Mouse (Mus musculus) layer of hippocampus, postnatal 14 days (tissue): ENCODE data around the gene Mybph. TPM values are rescaled to one million over a fixed set of nuclear protein-coding genes. Genes with fewer than 3 reads are reported as not detected.

ENCODE experiments used
- DNase-seq, 2 experiments: peaks; one replicate each; pipeline ENCODE4 v3.0.0; 2021 to 2022; ENCODE audit warnings: low spot score in 2 of 2, mixed read lengths in 1 of 2
- total RNA-seq, 2 experiments: library from RNA; stranded (reverse); gene quantifications; 2 replicates each; pipeline ENCODE4 v1.2.3; 2021

The Mybph gene
- total RNA-seq, 2 experiments from 2014 or later: 0.18 TPM; not detected in 1

DNA sequence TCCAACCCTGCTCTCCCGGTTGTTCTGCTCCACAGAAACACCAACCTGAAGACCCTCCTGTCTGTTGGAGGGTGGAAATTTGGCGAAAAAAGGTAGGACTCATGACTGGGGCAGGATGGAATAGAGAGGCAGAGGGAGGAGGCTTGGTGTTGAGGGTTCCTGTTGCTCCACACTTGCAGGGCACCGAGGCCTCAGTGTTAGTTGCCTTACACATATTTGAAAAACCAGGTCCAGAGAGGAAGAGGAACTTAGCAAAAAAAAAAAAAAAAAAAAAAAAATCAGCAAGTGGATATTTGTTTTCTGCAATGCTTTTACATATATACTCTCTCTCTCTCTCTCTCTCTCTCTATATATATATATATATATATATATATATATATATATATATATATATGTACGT, 9.2 kb upstream of the Mybph start:
- no peak for DNase-seq

DNA sequence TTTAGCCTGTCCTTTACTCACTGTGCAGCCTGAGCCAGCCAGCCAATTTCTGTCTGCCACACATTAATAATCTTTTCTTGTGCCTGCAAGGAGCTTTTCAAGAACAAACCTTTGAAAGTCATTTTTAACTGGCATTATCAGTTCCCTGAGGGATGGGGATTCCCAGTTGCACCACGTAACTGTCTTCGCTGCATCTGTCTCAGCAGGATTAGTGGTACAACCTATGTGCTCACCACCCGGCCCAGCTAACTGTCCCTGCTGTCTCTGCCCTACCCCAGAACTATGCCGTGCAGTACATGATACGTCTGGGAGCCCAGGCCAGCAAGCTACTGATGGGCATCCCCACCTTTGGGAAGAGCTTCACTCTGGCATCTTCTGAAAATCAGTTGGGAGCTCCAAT, 5.0 kb upstream of the Mybph start:
- DNase-seq: no peak

DNA sequence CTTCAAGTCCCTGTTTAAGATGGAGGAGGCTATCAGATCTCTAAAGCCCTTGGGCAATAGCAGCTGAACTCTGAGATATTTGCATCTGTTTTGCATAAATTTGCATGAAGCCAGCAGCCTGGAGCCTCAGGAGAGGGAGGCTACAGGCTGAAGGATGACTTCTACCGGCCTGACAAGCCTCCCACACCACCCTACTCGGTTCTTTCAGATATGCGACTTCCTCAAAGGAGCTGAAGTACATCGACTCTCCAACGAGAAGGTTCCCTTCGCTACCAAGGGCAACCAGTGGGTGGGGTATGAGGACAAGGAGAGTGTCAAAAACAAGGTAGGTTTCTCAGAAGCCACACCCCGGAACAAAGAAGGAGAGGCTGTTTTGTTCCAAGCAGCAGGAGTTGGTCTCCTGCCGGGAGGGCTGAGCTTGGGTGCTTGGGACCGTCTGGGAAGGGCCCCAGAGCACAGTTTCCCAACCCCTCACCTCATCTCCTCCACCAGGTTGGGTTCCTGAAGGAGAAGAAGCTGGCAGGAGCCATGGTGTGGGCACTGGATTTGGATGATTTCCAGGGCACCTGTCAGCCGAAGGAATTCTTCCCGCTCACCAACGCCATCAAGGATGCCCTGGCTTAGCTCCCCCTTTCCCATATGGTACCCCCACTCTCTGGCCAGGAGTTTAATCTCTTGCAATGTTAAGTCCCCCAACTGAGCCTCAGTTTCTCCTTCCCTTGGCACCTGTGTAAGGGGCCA, 4.1 kb upstream of the Mybph start:
- DNase-seq: no peak

DNA sequence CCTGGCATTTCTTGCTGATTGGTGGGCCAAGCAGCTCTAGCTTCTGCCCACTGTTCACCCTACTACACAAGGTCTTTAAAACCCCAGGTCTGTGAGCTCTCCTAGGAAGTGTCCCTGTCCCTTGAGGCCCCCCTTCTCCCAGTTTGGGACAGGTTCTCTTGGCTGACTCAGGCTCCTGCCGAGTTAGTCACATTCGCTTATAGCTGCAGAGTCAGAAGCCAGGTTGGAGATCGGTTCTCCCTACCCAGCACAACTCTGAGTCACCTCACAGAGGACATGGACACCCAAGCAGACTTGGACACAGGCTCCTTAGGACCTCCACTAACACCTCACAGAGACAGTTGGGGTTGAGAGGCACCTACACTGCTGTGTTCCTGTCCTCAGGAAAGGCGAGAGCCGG, 2.1 kb upstream of the Mybph start:
- DNase-seq: no peak

DNA sequence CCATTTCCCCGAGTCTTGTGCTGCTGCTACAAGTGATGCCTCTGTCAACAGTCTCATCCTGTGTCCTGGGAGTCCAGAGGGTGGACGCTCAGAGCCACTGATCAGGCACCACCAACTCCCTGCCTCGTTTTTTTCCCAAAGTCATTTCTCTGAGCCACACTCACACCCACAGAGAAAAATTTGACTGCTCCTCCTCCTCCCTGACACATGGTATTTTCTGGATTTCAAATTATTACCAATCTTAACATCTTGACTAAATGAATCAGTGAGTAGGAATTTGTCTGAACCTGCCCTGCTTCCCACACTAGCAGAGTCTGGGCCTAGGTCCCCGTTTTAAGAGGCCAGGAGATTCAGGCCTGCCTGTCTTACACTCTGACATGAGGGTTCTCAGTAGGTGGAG, 1.2 kb upstream of the Mybph start:
- no peak for DNase-seq

DNA sequence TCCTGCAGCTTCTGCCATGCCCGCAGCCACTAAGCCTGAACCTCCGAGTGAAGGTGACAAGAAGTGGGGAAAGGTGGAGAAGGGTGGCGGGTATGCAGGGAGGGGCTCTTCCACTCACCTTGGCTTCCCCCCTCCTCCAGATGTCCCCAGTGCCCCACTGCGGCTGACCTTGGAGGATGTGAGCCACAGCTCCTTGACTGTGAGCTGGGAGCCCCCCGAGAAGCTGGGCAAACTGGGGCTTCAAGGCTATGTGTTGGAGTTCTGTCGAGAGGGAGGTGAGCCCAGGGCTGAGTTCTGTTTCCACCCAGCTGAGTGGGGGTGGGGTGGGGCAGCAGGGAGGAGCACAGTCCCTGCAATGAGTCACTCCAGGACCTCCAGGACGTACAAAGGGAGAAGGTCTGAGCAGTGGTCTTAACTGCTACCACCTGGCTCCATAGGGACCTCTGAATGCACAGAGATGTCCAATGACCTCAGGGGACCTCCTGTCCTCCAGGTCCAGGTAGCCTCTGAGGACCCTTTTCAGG, 488 bp downstream of the Mybph start:
- DNase-seq: no peak

DNA sequence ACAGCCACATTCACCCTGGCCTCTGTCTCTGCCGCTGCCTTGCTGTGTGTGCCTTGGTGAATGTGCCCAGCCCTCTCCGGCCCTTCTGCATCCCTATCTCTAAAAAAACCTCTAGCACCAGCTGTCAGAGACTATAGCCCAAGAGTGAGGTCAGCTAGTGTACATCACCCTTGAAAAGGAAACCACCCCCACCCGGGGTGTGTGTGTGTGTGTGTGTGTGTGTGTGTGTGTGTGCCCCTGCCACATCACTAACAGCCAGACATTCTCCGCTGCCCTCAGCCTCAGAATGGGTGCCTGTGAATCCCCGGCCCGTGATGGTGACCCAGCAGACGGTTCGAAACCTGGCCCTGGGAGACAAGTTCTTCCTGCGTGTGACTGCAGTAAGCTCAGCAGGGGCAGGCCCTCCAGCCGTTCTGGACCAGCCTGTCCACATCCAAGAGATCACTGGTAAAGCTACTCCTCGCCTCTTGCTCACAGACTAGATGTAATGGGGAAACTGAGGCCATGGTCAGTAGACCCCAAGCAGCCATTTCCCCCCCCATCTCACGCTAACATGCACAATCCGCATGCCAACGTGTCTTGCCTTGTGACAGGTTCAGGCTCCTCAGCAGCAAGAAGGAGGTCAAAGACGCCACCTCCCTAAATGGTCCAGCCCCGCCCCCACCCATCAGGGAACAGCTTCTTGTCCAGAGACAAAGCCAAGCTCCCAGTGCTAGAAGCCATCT, 1.2 kb downstream of the Mybph start:
- no peak for DNase-seq

DNA sequence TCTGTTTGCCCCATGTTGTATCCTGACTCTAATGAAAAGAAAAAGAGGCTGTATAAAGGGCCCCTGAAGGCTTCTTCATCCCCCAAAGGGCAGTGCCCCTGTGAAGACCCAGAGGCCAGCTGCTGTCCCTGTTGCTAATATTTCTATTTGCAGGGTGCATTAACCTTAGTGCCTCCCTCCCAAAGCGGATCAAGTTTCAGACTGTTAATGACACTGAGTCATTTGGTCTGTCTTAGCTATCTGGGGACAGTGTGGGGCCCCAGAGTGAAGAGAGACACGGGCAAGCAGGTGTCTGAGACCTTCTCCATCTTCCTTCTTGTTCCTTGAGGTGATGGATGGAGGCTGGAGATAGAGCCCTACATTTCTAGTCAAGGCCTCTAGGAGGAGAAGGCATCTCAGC, 1.9 kb downstream of the Mybph start:
- DNase-seq: no peak

DNA sequence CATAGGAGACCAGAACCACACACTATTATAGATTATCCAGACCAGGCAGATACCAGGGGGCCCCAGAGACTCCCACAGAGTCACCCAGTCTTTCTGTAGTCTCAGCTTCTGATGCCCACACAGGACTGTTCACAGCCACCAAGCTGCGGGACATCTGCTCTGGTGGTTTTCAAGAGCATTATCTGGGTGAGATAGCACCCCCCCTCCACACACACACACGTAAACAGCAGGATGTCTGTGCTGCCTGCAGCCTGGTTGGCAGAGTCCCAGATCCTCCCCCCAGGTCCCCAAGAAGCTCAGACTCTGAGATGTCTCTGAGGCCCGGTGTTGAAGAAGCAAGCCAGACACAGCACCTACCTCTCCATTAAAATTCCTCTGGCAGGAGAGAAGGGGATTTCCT, 2.3 kb downstream of the Mybph start:
- DNase-seq: peak; percentile 47

DNA sequence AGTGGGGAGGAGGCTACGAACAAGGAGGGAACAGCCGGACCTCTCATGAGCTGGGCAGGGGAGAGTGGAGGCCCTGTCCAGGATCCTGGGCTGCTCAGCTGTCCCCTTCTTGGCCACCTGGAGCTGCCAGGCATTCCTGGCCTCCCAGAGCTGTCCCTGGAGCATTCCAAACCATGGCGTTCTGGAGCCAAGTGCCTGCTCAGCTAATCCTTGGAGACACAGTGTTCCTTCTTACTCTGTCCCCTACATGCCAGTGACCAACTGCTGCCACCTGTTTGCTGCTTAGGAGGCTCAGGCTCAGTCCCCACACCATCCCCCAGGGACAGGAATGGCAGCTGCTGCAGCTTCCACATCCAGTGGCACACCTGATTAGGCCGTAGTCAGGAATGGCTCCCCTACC, 2.7 kb downstream of the Mybph start:
- no peak for DNase-seq

DNA sequence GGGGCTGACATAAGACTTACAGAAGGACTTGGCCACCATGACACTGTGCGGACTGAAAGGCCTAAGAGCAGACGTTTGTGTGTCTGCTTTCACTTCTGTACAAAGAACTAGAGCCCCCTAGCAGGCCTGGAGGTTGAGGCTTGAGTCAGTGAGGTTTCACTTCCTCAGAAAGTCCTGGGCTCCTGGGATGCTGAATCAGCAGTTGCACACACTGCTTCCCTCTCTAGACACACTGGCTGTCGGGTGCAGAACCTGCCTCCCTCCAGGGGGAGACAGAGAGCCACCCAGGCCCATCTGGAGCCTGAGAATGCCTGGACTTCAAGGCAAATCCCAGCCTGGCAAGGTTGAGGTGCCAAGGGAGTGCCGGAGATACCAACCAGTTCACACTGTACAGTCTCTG, 3.1 kb downstream of the Mybph start:
- DNase-seq: peak; percentile 78 to 85

DNA sequence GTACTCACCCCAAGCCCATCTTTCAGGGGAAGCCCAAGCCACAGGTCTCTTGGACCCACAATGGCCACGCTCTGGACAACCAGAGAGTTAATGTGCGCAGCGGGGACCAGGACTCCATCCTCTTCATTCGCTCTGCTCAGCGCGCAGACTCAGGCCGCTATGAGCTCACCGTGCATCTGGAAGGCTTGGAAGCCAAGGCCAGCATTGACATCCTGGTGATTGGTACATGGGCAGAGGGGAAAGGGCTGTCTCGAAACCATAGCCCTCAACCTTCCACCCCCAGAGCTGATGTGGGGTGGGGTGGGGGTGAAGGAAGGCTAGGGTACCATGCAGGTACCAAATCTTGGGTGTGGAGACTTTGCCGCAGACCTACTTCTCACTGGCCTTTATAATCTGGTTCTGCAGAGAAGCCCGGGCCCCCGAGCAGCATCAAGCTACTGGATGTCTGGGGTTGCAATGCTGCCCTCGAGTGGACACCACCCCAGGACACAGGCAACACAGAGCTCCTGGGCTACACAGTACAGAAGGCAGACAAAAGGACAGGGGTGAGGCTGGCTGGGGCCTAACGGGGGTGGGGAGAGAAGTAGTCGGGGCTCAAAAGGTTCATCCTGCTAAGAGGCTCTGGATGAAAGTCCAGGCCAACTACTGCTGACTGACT, 4.2 kb downstream of the Mybph start:
- DNase-seq: no peak

DNA sequence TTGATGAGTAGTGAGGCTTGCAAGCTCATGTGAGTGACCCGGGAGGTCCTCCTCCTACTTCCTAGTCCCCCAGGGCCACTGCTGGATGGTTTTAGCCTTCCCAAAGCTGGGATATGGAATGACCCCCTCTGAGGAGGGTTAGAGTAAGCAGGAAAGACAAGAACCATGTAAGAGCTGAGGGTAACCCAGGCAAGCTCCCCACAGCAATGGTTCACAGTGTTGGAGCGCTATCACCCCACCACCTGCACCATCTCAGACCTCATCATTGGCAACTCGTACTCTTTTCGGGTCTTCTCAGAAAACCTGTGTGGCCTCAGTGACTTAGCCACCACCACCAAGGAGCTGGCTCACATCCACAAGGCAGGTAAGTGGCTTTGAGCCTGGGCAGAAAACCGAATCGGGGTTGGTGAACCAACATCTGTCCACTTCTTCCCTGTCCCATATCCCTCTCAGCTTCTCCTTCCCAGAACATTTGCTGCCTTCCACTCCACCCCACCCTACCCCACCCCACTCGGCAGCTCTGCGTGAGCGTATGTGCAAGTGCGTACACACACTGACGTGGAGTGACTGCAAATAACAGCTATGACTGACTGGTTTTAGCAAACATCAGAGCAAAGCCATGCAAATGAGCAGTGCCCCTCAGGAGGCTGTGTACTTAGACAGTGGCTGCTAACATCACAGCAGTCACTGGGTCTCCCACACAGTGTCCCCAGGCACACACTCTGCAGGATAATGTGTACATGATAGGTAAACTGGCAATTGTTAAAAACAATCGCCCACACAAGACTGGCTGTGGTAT, 5.1 kb downstream of the Mybph start:
- no peak for DNase-seq

DNA sequence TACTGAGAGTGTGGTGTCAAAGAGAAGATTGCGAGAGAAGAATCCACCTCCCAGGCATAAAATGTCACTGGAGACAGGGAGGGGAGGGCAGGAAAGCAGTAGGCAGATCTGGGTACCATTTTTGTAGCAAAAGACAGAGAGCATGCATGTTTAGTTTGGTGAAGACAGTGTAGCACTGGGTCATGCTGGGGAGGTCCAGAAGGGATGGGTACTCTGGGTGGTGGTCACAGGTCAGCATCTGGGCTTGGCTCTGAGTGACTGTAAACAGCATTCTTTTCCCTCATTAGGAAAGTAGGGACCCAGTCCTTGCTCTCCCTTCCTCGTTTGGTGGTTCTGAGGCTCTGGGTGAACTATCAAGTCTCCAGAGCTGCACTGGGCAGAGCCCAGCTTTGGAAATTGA, 7.2 kb downstream of the Mybph start:
- no peak for DNase-seq

DNA sequence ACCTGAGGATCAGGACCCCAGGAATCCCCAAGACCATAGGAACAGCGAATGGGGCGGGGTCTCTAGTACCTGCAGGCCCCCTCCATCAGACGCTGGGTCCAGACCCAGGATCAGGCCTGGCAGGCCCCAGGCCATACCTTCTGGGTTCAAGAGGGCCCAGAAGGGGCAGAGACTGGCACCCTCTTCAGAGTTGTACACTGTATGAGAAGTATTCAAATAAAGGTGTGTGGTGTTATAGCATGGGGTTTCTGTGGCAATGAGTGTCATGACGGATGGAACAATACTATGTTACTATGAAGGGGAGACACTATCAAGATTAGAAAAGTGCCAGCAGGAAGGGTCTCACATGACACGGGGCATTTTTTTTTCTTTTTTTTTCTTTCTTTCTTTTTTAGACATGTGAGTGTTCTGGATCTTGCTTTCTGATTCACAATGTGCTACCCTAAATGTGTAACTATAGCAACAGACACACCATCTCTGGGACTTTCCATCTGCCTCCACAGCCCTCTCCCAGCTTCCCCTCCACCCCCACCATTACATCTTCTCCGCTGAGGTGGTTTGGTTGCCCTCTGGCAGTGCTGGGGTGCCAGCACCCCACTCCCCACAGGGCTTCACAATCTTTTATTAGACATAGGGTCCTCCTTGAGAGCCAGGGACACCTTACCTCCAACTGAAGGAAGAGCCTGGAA, 7.9 kb downstream of the Mybph start:
- DNase-seq: peak in 1 of 2 experiments; percentile 65

DNA sequence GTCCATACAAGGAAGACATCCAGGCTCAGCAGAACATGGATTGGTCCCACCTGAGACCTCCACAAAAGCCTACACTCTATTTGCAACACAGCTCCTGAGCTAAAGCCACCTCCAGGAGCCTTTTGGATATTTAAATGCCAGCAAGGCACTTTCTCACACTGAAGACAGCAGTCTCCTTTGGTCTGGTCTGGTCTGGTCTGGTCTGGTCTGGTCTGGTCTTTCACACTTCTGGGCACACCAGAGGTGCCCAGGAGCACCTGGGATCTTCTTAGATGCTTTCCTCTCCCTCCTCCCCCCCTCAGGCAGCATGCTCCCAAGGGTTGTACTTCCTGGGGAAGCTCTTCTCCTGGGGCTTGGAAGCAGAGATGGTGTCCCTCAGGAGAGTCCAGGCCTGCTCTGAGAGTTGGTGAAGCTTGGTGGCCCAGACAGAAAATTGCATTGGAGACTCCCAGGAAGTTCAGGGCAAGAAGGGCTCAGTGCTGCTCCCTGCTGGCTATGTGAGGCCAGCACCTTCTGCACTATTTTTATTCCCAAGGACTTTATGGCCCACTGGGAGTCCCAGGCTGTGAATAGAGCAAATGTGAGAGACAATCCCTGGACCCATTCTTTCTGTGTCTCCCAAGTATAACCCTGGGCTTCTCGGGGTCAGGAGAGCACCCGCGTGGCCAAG, 8.6 kb downstream of the Mybph start:
- DNase-seq: peak in 1 of 2 experiments; percentile 60

DNA sequence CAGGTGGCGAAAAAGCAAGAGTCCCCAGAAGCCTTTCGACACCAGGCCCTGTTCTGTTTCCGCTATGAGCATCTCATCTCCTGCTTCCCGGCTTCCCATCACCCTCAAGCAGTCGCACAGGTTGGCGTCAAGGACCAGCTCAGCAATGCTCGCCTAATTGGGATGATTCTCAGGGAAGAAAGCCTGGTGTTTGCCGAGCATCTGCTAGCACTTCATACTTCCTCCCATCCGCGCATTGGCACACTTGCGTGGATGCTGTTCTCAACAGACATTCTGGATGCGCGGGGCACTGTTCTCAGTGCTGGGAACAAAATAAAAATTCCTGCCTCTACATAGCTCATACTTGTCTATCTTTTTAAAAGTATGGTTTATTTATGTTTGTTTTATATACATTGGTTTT, 11.0 kb downstream of the Mybph start:
- DNase-seq: peak in 1 of 2 experiments; percentile 65

DNA sequence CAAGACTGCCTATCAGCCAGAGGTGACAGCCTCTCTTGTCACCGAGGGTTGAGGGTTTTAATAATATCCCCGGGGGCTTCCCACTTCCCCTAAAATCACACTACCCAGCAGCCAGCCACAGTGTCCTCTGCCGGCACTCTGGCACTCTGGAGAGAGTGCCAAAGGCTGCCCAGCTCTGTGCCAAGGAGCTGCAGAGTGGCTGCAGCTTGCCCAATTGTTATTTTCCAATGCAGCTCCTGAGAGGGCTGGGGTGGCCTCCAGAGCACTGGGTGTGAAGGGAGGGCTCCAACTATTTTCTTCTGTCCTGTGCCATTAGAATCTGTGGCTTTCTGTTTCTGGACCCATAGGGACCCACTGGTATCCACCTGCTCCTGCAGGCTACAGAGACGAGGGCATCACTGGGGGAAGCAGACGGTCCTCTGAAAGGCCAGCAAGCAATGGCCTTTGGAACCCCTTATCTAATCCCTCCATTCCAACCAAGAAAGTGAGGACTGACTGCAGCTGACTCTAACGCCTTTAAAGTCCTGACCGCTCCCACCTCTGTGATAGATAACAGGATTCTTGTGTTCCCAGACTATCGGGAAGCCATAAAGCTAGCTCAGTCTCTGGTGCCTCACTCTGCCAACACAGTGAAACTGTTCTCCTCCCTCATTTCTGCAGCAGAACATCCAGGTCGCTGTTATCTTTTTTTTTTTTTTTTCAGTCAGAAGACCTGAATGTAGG, 12.2 kb downstream of the Mybph start:
- DNase-seq: peak in 1 of 2 experiments; percentile 60

DNA sequence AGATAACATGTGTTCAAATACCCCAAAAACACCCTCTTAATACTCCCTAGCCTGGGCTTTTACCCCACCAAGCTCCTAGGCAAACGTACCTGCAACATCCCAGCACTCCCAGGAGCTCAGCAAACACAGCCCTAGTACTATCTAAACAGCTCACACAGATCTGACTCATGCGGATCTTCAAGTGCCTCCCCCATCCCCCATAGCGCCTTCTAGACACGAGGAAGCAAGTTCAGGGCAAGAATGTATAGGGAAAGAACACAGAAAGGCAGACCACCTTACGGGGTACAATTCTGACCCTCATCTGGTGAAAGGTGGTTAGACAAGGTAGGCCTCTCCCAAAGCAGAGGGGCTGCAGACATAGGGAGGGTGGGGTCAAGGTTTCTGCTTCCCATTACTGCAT, 12.8 kb downstream of the Mybph start:
- DNase-seq: no peak
